Mouse (Mus musculus) monocyte, adult 5-6 weeks (primary cell): ENCODE measurements at regions not wholly inside any gene's neighbourhood (a gene's known extent, or its start where the extent isn't known, plus 50 kb on each side); places are given as distances from the start of the nearest gene placed in this dataset.

Experiments
- ATAC-seq: fragments of 153-309, 156-312 bp; replicated peaks from 2 replicates; pipeline ENCODE4 v1.8.0; 2017; ENCODE audit warnings: mild to moderate bottlenecking; ENCODE audit not compliant: low TSS enrichment, insufficient number of reproducible peaks, severe bottlenecking, poor library complexity, low FRiP score

- ATAC-seq: no peak
These were observed 106.7 kb downstream of the Cpeb2 start for GRCm38 (mm10) chr5:43339671-43340070.

- ATAC-seq: no peak
These were observed 108.5 kb downstream of the Cpeb2 start for GRCm38 (mm10) chr5:43341475-43341874.

- ATAC-seq: no peak
These were observed 111.5 kb downstream of the Cpeb2 start for GRCm38 (mm10) chr5:43344441-43344840.

- no peak for ATAC-seq
These were observed 118.0 kb downstream of the Cpeb2 start for GRCm38 (mm10) chr5:43350987-43351386.

- no peak for ATAC-seq
These were observed 120.3 kb downstream of the Cpeb2 start for GRCm38 (mm10) chr5:43353021-43353990.

- ATAC-seq: peak; percentile 40
These were observed 121.5 kb downstream of the Cpeb2 start for GRCm38 (mm10) chr5:43354351-43354942.

- ATAC-seq: peak; percentile 85
These were observed 122.1 kb downstream of the Cpeb2 start for GRCm38 (mm10) chr5:43355026-43355580.

GRCm38 (mm10) chr5:43355832-43356231 is 122.9 kb downstream of the Cpeb2 start:
- ATAC-seq: no peak

GRCm38 (mm10) chr5:43357100-43357680 is 124.2 kb downstream of the Cpeb2 start:
- ATAC-seq: no peak

- no peak for ATAC-seq
These were observed 124.9 kb downstream of the Cpeb2 start for GRCm38 (mm10) chr5:43357901-43358300.

- ATAC-seq: no peak
These were observed 126.2 kb downstream of the Cpeb2 start for GRCm38 (mm10) chr5:43358928-43359765.

GRCm38 (mm10) chr5:43360298-43360697 is 127.3 kb downstream of the Cpeb2 start:
- no peak for ATAC-seq

GRCm38 (mm10) chr5:43361026-43361425 is 128.1 kb downstream of the Cpeb2 start:
- no peak for ATAC-seq

- ATAC-seq: no peak
These were observed 139.4 kb downstream of the Cpeb2 start for GRCm38 (mm10) chr5:43372385-43372784.

- ATAC-seq: no peak
These were observed 130.5 kb upstream of the C1qtnf7 start for GRCm38 (mm10) chr5:43384689-43385375.

GRCm38 (mm10) chr5:43390997-43391396 is 124.3 kb upstream of the C1qtnf7 start:
- no peak for ATAC-seq

- no peak for ATAC-seq
These were observed 123.8 kb upstream of the C1qtnf7 start for GRCm38 (mm10) chr5:43391412-43392029.
